Mouse (Mus musculus) ES-E14 (cell line): ENCODE measurements around the gene S1pr1.

Experiments used
- CHD2 ChIP-seq: IDR thresholded peaks from 2 replicates; pipeline ENCODE4 v1.6.1; 2014; ENCODE audit warnings: mild to moderate bottlenecking, low read depth, low read length, inconsistent platforms
- HCFC1 ChIP-seq: IDR thresholded peaks from 2 replicates; pipeline ENCODE4 v1.6.1; 2012; ENCODE audit warnings: low read length, inconsistent platforms, borderline replicate concordance; ENCODE audit not compliant: insufficient read depth
- MAFK ChIP-seq: IDR thresholded peaks from 2 replicates; pipeline ENCODE4 v1.6.1; 2014; ENCODE audit warnings: mild to moderate bottlenecking, low read depth, low read length, inconsistent platforms; ENCODE audit not compliant: insufficient read depth
- ZC3H11A ChIP-seq: IDR thresholded peaks from 2 replicates; pipeline ENCODE4 v1.6.1; 2012; ENCODE audit warnings: low read depth, mild to moderate bottlenecking, inconsistent platforms, low read length, borderline replicate concordance
- ZNF384 ChIP-seq: IDR thresholded peaks from 2 replicates; pipeline ENCODE4 v1.6.1; 2012; ENCODE audit warnings: low read depth, low read length, inconsistent platforms

GRCm38 (mm10) chr3:115714049-115714435, 830 bp downstream of the S1pr1 start:
- TF ChIP-seq CHD2 (no peak), HCFC1 (no peak), ZC3H11A (no peak), MAFK (no peak), ZNF384 (no peak)
